8 mouse cellular contexts compared by ENCODE assay signal in the genomic region with DNA sequence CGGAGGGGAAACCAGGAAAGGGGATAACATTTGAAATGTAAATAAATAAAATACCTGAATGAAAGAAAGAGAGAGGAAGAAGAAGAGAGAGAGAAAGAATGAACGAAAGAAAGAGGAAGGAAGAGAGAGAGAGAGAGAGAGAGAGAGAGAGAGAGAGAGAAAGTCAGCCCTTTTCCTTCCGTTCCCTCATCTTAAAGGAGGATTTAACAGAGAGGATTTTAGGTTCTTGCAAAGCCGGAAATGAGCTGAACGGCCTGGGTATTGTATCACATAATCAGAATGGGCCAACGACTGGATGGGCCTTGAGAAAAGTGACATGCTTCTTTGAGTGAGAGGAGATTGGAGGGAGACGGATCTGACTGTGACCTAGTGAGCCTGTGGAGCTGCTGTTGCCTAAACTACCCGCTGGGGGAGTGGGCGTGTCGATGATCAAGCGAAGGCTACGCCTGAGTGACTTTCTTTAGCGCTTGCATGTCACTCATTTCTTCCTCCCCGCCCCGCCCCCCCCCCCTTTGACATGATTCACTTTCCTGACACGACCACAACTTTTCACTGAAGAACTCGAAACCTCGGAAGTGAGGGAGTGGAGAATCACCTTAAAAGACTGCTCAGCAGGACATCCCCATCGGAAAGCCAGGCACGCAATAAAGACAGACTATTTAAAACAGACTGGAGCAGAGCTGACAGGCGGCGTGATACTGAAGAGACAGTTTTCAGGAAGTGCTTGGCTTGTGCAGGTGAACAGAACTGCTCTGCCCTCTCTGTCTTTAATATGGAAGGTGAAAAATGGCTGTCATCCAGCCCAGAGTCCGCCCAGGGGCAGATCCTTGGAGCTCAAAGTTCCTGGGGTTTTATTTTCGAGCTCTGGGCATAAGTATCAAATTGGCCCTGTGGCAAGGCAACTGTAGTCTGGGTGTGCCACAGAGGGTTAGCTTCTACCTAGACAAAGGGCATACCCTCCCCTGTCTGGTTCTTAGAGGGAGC. TPM values are rescaled to one million over a fixed set of nuclear protein-coding genes. Genes with fewer than 3 reads are reported as not detected.
A peak's percentile ranks its signal among the peaks of the same experiment; 100 is the strongest.
DNase-seq lines count a peak whose midpoint lies in the region; ATAC-seq and TF ChIP-seq lines count a peak whose summit lies in the region.

No protein-coding gene starts in this region.

- WGBS in embryonic facial prominence, embryonic 12.5 days: 8% methylated on average over 22 of the region's 24 CpGs
- 12% methylated on average over 24 of the region's 24 CpGs for WGBS in heart, embryonic 10.5 days
- WGBS in liver, postnatal 0 days (ENCODE audit: insufficient replicate concordance): 9% methylated on average over 24 of the region's 24 CpGs
- WGBS in neural tube, embryonic 11.5 days: 6% methylated on average over 24 of the region's 24 CpGs

- H3K4me1 ChIP-seq in embryonic facial prominence, embryonic 12.5 days: peaks cover 18% of the 10 kb centered on the region
- H3K4me1 ChIP-seq in heart, embryonic 10.5 days: peaks cover 10% of the 10 kb centered on the region; the same call in 1 of the 2 replicates
- H3K4me1 ChIP-seq in liver, postnatal 0 days (ENCODE audit: insufficient read depth): peaks cover 10% of the 10 kb centered on the region
- peaks cover 14% of the 10 kb centered on the region for H3K4me1 ChIP-seq in neural tube, embryonic 11.5 days (ENCODE audit: control insufficient read depth, insufficient read depth, low read length)

- DNase-seq in urinary bladder, postnatal 14 days (ENCODE audit: low spot score): peak; percentile 81
- no peak for DNase-seq in urinary bladder, postnatal 10 days (ENCODE audit: low spot score)
- DNase-seq in heart, embryonic 10.5 days (ENCODE audit: low spot score): peak; percentile 91
- DNase-seq in kidney, adult 9 months: peak; percentile 75
- peak; percentile 79 for DNase-seq in liver, postnatal 0 days
- DNase-seq in neural tube, embryonic 11.5 days (ENCODE audit: low spot score): peak; percentile 81
- DNase-seq in thymus, adult 18-20 months: peak; percentile 81 to 89

- H3K9ac ChIP-seq in embryonic facial prominence, embryonic 12.5 days: no peak overlapping the region
- peak overlapping the region; percentile 41; the same call in 1 of the 2 replicates for H3K9ac ChIP-seq in liver, postnatal 0 days (replicated peaks)
- no peak overlapping the region for H3K9ac ChIP-seq in neural tube, embryonic 11.5 days (ENCODE audit: low read length)

- TF ChIP-seq EP300 in liver, postnatal 0 days (IDR thresholded peaks at IDR 0.05; ENCODE audit: low read depth): no peak

- peak; percentile 59 for TF ChIP-seq CTCF in liver, postnatal 0 days (IDR thresholded peaks at IDR 0.05; ENCODE audit: low read depth)

- no peaks in the 10 kb centered on the region for H3K36me3 ChIP-seq in embryonic facial prominence, embryonic 12.5 days
- no peaks in the 10 kb centered on the region for H3K36me3 ChIP-seq in heart, embryonic 10.5 days
- no peaks in the 10 kb centered on the region for H3K36me3 ChIP-seq in liver, postnatal 0 days (replicated peaks; ENCODE audit: insufficient read depth, low read length)
- no peaks in the 10 kb centered on the region for H3K36me3 ChIP-seq in neural tube, embryonic 11.5 days (ENCODE audit: control insufficient read depth, insufficient read depth, low read length)

- H3K27me3 ChIP-seq in embryonic facial prominence, embryonic 12.5 days: peaks cover 5% of the 10 kb centered on the region; the same call in 1 of the 2 replicates
- peaks cover 3% of the 10 kb centered on the region; the same call in 1 of the 2 replicates for H3K27me3 ChIP-seq in heart, embryonic 10.5 days (ENCODE audit: insufficient read depth, poor library complexity, severe bottlenecking)
- 0 out of 2 replicates have a peak, but pooled peaks cover 2% of the 10 kb centered on the region for H3K27me3 ChIP-seq in liver, postnatal 0 days (ENCODE audit: insufficient read depth, low read length)
- no peaks in the 10 kb centered on the region for H3K27me3 ChIP-seq in neural tube, embryonic 11.5 days (ENCODE audit: control insufficient read depth, insufficient read depth, low read length)

- H3K4me2 ChIP-seq in embryonic facial prominence, embryonic 12.5 days (replicated peaks): peak overlapping the region; percentile 40
- H3K4me2 ChIP-seq in liver, postnatal 0 days (ENCODE audit: low read depth, low read length): peak overlapping the region; percentile 59
- peak overlapping the region; percentile 27 for H3K4me2 ChIP-seq in neural tube, embryonic 11.5 days (ENCODE audit: low read depth)

- peak overlapping the region; percentile 24 for H3K4me3 ChIP-seq in embryonic facial prominence, embryonic 12.5 days
- H3K4me3 ChIP-seq in heart, embryonic 10.5 days: peak overlapping the region; percentile 53
- peak overlapping the region; percentile 25; the same call in 1 of the 2 replicates for H3K4me3 ChIP-seq in liver, postnatal 0 days (ENCODE audit: low read depth, low read length)
- H3K4me3 ChIP-seq in neural tube, embryonic 11.5 days (ENCODE audit: low read depth, low read length): 0 out of 2 replicates have a peak overlapping the region, but pooled peaks have one; percentile 1

- peak; percentile 44; the same call in 1 of the 2 replicates for ATAC-seq in embryonic facial prominence, embryonic 12.5 days (ENCODE audit: insufficient number of reproducible peaks, insufficient read depth, low FRiP score, low TSS enrichment)
- ATAC-seq in liver, postnatal 0 days: peak; percentile 79
- ATAC-seq in neural tube, embryonic 11.5 days (ENCODE audit: insufficient read depth, low FRiP score, low TSS enrichment): peak; percentile 87

- no peaks in the 10 kb centered on the region for H3K9me3 ChIP-seq in embryonic facial prominence, embryonic 12.5 days
- no peaks in the 10 kb centered on the region for H3K9me3 ChIP-seq in heart, embryonic 10.5 days
- no peaks in the 10 kb centered on the region for H3K9me3 ChIP-seq in liver, postnatal 0 days (ENCODE audit: low read length)
- H3K9me3 ChIP-seq in neural tube, embryonic 11.5 days (ENCODE audit: control insufficient read depth, low read length): no peaks in the 10 kb centered on the region

- H3K27ac ChIP-seq in embryonic facial prominence, embryonic 12.5 days: no peak overlapping the region
- peak overlapping the region; percentile 23; the same call in 1 of the 2 replicates for H3K27ac ChIP-seq in heart, embryonic 10.5 days
- no peak overlapping the region for H3K27ac ChIP-seq in liver, postnatal 0 days (ENCODE audit: low read depth)
- no peak overlapping the region for H3K27ac ChIP-seq in neural tube, embryonic 11.5 days (ENCODE audit: low read depth, low read length)

RNA-seq across cellular contexts. Expression of gene Lrrc8c, which starts 24.0 kb away (rescaled TPM):
- 13.2 TPM in 2 replicates for polyA plus RNA-seq in embryonic facial prominence, embryonic 12.5 days (2016; fragmentation: Nextera tagmentation; extraction: Ambion mirVana)
- polyA plus RNA-seq in heart, embryonic 10.5 days (2016; fragmentation: Nextera tagmentation; extraction: Ambion mirVana): 26.0 and 26.7 TPM in 2 replicates
- polyA plus RNA-seq in liver, postnatal 0 days (2015; fragmentation: Nextera tagmentation; extraction: Ambion mirVana): 8.3 and 9.8 TPM in 2 replicates
- 12.2 TPM in 2 replicates for polyA plus RNA-seq in neural tube, embryonic 11.5 days (2014; fragmentation: Nextera tagmentation; extraction: Ambion mirVana)

Comparison
In these comparisons a context has a peak if more than half of its experiments do, and no peak if none do; other contexts are left out.
1. H3K4me3 ChIP-seq: peak in every context shown above with its lines; median percentile 53 in heart, embryonic 10.5 days; 25 in liver, postnatal 0 days; 24 in embryonic facial prominence, embryonic 12.5 days; 1 in neural tube, embryonic 11.5 days.